Mouse (Mus musculus): Measurements from ENCODE around the gene Chrng. TPM values are rescaled to one million over a fixed set of nuclear protein-coding genes. Genes with fewer than 3 reads are reported as not detected.

The Chrng gene
- polyA plus RNA-seq, 1 experiment from 2014 or later: not detected

DNA sequence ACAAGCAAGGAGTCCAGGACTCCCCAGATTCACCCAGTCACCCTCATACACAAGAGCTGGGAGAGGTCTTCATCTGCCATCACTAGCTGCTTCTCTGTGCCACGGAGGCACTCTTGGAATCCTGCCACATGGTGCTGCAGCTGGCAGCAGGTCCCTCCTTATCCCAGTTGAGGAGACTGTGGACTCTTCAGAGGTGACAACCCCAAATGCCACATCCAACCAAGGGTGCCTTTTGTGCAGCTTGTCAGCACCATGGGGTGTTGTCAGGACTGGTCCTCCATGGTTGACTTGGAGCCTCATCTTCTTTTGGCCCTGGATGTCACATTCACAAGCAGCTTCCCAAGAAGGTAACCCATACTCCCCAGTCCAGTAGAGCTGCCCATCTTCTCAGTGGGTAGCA is 2.6 kb upstream of the Chrng start:
- H3K9me3 ChIP-seq: no peaks in the 10 kb centered on the region
- no peak for ATAC-seq

DNA sequence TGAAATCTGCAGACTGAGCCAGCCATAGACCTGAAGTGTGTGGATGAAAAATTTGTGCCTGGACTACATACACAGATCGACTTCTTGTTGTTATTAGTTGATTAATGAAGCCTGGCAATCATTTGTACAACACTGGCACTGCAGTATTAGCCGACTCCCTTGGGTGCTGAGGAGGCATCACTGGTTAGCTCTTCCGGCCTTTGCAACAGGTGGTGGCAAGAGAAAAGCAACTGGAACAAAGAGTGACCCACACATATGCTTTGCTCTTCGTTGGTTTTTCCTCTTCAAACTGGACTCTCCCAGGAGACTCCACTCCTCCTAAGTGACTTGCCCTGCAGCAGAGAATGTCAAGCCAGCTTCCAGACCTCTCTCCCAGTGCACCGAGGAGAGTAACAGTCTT is 678 bp upstream of the Chrng start:
- Histone ChIP-seq H3K36me3 (no peaks in the 10 kb centered on the region), H3K4me2 (replicated peaks) (no peak overlapping the region), H3K4me1 (replicated peaks) (0 out of 2 replicates have a peak, but pooled peaks cover 5% of the 10 kb centered on the region), H3K4me3 (replicated peaks) (no peak overlapping the region), H3K27me3 (peaks cover 29% of the 10 kb centered on the region), H3K9me3 (no peaks in the 10 kb centered on the region), H3K27ac (no peak overlapping the region), H3K9ac (replicated peaks) (no peak overlapping the region)
- ATAC-seq: no peak
- WGBS: 80% methylated on average over 5 of the region's 5 CpGs

More for the DNA sequence above, 2.6 kb upstream of the Chrng start:
- H3K9ac ChIP-seq (replicated peaks): no peak overlapping the region
- 0 out of 2 replicates have a peak, but pooled peaks cover 5% of the 10 kb centered on the region for H3K4me1 ChIP-seq (replicated peaks)
- H3K27me3 ChIP-seq: peaks cover 18% of the 10 kb centered on the region
- H3K4me3 ChIP-seq (replicated peaks): no peak overlapping the region
- H3K27ac ChIP-seq: no peak overlapping the region
- WGBS: 42% methylated on average over 1 of the region's 1 CpGs
- H3K36me3 ChIP-seq: no peaks in the 10 kb centered on the region
- H3K4me2 ChIP-seq (replicated peaks): no peak overlapping the region

DNA sequence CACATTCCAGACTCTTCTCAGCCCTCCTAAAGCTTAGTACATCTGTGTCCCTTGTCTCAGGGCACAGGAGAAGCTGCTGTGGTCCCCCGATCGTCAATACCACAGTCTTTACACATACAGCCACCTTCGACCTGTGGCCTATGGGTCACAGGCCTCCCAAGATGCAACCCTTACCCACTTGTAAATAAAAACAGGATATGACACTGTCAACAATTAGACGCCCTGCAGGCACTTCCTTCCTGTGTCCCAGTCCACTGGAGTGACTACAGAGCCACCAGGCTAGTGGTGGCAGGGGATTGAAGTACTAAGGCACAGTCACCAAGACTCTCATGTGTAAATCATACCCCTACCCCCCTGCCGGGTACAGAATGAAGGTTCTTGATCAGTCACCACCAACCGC is 581 bp downstream of the Chrng start:
- no peak for ATAC-seq
- WGBS: 76% methylated on average over 6 of the region's 6 CpGs
- H3K4me3 ChIP-seq (replicated peaks): no peak overlapping the region
- no peak overlapping the region for H3K9ac ChIP-seq (replicated peaks)
- no peaks in the 10 kb centered on the region for H3K36me3 ChIP-seq
- H3K4me1 ChIP-seq (replicated peaks): 0 out of 2 replicates have a peak, but pooled peaks cover 5% of the 10 kb centered on the region
- peaks cover 29% of the 10 kb centered on the region for H3K27me3 ChIP-seq
- no peaks in the 10 kb centered on the region for H3K9me3 ChIP-seq
- H3K4me2 ChIP-seq (replicated peaks): no peak overlapping the region
- no peak overlapping the region for H3K27ac ChIP-seq

DNA sequence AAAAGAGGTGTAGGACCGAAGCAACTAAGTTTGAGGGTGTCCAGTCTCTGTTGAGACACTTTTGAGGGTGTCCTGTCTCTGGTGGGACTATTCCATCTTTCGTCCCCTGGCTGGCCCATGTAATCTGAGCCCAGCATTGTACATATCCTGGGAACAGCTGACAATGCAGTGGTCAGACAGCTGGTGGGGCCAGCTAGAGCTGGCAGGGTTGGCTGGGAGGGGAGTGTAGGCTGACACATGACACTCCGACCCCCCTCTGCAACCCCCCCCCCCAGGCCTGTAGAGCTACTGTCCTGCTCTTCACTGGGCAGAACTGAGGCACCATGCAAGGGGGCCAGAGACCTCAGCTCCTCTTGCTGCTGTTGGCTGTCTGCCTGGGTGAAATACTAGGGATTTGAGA is 1.0 kb downstream of the Chrng start:
- H3K27ac ChIP-seq: no peak overlapping the region
- no peak overlapping the region for H3K4me3 ChIP-seq (replicated peaks)
- H3K9ac ChIP-seq (replicated peaks): no peak overlapping the region
- H3K4me1 ChIP-seq (replicated peaks): 0 out of 2 replicates have a peak, but pooled peaks cover 5% of the 10 kb centered on the region
- no peak for ATAC-seq
- H3K4me2 ChIP-seq (replicated peaks): no peak overlapping the region
- WGBS: 61% methylated on average over 2 of the region's 3 CpGs
- peaks cover 29% of the 10 kb centered on the region for H3K27me3 ChIP-seq
- H3K9me3 ChIP-seq: no peaks in the 10 kb centered on the region
- no peaks in the 10 kb centered on the region for H3K36me3 ChIP-seq

DNA sequence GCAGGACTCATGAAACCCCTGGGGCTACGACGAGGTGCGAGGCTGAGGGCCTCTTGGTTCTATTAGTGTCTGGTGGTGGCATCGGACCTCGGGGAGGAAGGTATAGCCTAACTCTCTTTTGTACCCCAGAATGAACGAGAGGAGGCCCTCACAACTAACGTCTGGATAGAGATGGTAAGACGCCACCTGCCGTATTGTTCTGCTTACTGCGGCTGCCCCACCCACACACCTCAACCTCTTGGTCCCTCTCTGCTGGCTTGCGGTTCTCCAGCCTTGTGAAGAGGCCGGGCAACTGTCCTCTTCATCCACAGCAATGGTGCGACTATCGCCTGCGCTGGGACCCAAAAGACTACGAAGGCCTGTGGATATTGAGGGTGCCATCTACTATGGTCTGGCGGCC is 1.9 kb downstream of the Chrng start:
- Histone ChIP-seq H3K4me2 (replicated peaks) (no peak overlapping the region), H3K27me3 (peaks cover 29% of the 10 kb centered on the region), H3K9me3 (no peaks in the 10 kb centered on the region), H3K36me3 (no peaks in the 10 kb centered on the region), H3K9ac (replicated peaks) (no peak overlapping the region), H3K4me3 (replicated peaks) (no peak overlapping the region), H3K27ac (no peak overlapping the region), H3K4me1 (replicated peaks) (0 out of 2 replicates have a peak, but pooled peaks cover 5% of the 10 kb centered on the region)
- no peak for ATAC-seq
- whole genome bisulfite sequencing: 22% methylated on average over 17 of the region's 17 CpGs

DNA sequence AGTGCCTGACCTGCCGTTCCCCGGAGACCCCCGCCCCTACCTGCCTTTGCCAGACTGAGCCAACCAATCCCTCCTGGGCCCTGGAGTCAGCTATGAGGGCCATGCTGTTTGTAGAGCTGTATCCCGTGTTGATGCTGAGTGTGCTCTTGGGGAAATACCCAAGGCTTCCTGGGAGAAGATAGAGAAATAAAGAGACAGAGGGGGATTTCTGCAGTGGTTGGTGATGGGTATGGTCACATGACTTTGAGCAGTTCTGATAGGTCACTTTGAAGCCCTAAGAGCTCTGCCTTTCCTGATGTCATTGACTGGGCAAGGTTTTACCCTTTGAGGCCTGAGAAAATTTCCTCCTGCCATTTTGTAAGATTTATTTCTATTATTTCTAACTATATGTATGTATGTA is 7.0 kb downstream of the Chrng start:
- no peak overlapping the region for H3K4me3 ChIP-seq (replicated peaks)
- no peak for ATAC-seq
- 82% methylated on average over 4 of the region's 4 CpGs for WGBS
- no peak overlapping the region for H3K27ac ChIP-seq
- H3K27me3 ChIP-seq: peaks cover 16% of the 10 kb centered on the region
- H3K9me3 ChIP-seq: no peaks in the 10 kb centered on the region
- H3K4me1 ChIP-seq (replicated peaks): peaks cover 26% of the 10 kb centered on the region
- H3K9ac ChIP-seq (replicated peaks): no peak overlapping the region
- H3K4me2 ChIP-seq (replicated peaks): no peak overlapping the region
- no peaks in the 10 kb centered on the region for H3K36me3 ChIP-seq

DNA sequence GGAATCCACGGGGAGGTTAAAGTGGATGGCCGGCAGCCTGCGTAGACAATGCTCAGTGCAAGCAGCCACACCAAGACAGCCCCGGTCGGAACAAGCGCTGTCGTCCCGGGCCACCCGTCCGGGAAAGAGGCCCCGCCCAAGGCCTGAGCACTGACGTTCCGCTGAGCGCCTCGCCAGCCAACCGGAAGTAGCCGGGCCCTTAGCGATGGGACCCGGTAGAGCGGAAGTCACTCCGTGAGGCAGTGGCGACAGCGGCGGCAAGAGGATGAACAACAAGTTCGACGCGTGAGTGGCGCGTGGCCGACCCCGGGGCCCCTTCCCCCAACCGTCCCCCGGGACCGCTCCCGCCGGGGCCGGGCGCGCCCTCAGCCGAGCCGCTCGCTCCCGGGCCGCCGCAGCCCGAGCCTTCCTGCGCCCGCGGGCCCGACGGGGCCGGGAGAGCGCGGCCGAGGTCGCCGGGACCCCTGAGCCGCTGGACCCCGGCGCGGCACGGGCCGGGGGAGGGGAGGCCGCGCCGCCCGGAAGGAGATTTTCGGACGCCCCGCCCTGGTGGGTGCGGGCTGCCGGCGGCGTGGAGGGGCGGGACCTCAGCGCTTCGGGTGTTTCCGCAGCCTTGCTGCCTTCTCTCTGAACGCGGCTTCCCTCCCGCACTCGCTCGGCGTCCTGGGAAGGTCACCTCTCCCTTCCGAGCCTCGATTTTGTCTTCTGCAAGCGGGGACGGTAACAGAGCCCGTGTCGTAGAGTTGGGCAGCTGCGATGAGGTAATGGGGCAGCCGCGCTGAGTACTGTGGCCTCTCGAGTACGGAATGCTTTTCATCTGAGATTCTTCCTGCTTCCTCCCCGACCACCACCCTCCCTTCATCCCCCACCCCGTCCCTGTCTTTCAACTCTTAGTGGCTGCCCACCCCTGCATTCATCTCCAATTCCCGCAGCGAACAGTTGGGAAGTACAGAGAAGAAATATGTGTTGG is 9.6 kb downstream of the Chrng start, which contains the start of gene Eif4e2:
TSS of gene Eif4e2 (plus strand) at position 180 of the 970 bp plus-strand sequence.
- H3K4me3 ChIP-seq (replicated peaks): peak within 1 kb of the TSS; percentile 85
- ATAC-seq: peak; percentile 98
- under 1% methylated on average over 82 of the region's 99 CpGs for WGBS

DNA sequence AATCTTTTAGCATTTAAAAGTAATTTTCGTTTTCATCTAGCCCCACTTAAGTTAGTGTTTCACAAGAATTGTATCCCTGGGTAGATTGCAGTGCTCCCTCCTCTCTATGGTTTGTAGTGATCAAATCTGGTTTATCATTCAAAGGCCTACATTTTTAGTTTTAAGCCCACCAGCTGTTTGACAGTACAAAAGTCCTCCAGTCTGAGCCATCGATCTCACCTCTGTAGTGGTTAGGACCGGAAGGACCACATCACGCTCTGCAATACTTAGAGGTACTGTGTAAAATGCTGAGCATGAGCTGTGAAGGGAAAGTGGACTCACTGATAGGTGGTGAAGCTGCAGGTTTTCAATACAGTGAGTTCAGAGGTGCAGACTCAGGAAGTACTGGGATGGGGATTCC is 10.3 kb downstream of the Chrng start:
- Histone ChIP-seq H3K9me3 (no peaks in the 10 kb centered on the region), H3K4me3 (replicated peaks) (peak overlapping the region; percentile 85), H3K4me1 (replicated peaks) (peaks cover 45% of the 10 kb centered on the region), H3K27me3 (no peaks in the 10 kb centered on the region), H3K27ac (peak overlapping the region; percentile 98), H3K9ac (replicated peaks) (peak overlapping the region; percentile 93), H3K4me2 (replicated peaks) (peak overlapping the region; percentile 78), H3K36me3 (peaks cover 9% of the 10 kb centered on the region)
- ATAC-seq: no peak
- WGBS: 35% methylated on average over 4 of the region's 4 CpGs

More for the DNA sequence above, 9.6 kb downstream of the Chrng start, which contains the start of gene Eif4e2:
- H3K9me3 ChIP-seq: no peaks in the 10 kb centered on the region
- peak within 1 kb of the TSS; percentile 78 for H3K4me2 ChIP-seq (replicated peaks)
- H3K27ac ChIP-seq: peak within 1 kb of the TSS; percentile 98
- peak within 1 kb of the TSS; percentile 93 for H3K9ac ChIP-seq (replicated peaks)
- H3K36me3 ChIP-seq: peaks cover 4% of the 10 kb centered on the region; the same call in 1 of the 2 replicates
- no peaks in the 10 kb centered on the region for H3K27me3 ChIP-seq
- peaks cover 45% of the 10 kb centered on the region for H3K4me1 ChIP-seq (replicated peaks)

DNA sequence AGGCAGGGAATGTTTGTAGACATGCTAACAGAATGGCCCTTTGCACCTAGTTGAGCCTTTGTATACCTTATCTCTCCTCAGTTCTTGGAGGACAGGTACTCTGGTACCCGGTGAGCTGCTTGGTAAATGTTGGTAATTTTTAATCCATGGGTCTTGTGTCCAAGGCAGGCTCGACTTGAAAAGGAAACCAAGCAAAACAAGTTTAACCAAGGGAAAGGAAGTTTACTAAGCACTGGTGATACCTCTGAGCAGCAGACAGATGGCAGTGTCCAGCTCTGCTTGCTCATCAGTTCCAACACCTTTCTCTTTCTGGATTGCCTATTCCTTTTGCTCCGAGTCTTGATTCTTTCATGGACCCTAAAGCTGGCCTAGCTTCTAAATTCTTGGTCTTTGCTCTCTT is 13.5 kb downstream of the Chrng start:
- ATAC-seq: no peak
- H3K9ac ChIP-seq (replicated peaks): no peak overlapping the region

DNA sequence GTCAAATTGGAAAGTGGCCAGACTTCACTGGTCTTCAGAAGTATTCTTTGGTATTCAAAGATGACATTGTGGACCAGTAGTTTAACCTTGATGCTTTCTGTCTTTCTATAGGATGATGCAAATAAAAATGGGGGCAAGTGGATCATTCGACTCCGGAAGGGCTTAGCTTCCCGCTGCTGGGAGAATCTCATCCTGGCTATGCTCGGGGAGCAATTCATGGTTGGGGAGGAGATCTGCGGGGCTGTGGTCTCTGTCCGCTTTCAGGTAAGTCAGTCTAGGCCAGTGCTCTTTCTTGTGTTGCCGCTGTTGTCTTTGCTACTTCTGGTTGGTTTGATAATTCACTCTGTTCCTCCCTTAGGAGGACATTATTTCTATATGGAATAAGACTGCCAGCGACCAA is 21.3 kb downstream of the Chrng start:
- H3K4me3 ChIP-seq (replicated peaks): no peak overlapping the region
- no peaks in the 10 kb centered on the region for H3K9me3 ChIP-seq
- ATAC-seq: no peak
- peaks cover 98% of the 10 kb centered on the region for H3K36me3 ChIP-seq
- H3K27ac ChIP-seq: no peak overlapping the region
- WGBS: 93% methylated on average over 8 of the region's 8 CpGs
- H3K27me3 ChIP-seq: no peaks in the 10 kb centered on the region
- H3K9ac ChIP-seq (replicated peaks): no peak overlapping the region
- H3K4me2 ChIP-seq (replicated peaks): no peak overlapping the region
- no peaks in the 10 kb centered on the region for H3K4me1 ChIP-seq (replicated peaks)

More for the DNA sequence above, 13.5 kb downstream of the Chrng start:
- no peaks in the 10 kb centered on the region for H3K27me3 ChIP-seq
- no peak overlapping the region for H3K4me3 ChIP-seq (replicated peaks)
- H3K4me2 ChIP-seq (replicated peaks): no peak overlapping the region
- no peaks in the 10 kb centered on the region for H3K9me3 ChIP-seq
- H3K27ac ChIP-seq: no peak overlapping the region
- 71% methylated on average over 3 of the region's 3 CpGs for WGBS
- H3K4me1 ChIP-seq (replicated peaks): peaks cover 44% of the 10 kb centered on the region
- H3K36me3 ChIP-seq: peaks cover 40% of the 10 kb centered on the region

DNA sequence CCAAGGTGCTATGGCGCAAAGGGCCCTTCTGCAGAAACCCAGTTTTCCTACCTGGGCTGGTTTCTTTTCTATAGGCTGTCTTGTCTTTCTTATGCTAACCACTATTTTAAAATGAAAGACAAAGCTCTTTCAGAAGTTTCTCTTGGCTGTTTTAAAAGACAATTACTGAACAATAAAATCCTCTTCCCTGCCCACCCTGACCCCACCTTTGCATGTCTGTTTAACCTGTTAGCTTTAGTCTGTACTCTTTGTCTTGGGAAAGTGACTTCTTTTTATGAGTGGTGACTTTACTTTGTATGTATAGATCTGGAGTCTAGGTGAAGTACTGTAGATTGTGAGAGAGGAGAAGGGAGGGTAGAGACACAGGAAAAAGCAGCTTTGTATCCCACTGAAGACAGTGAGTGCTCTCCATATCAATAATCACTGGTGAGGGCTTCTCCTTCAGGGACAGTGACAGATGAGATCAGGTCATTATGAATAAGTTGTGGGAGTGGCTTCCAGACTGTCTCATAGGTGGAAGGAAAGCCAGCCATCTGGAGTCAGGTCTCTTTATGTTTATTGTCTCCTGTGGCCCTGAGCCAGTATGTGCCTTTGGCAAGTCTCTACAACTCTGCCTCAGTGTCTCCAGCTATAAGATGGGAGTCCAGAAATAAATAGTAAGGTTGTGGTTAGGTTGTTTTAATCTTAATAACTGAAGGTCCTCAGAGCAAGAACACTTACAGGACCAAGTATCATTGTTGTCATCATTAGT is 22.1 kb downstream of the Chrng start:
- H3K27me3 ChIP-seq: no peaks in the 10 kb centered on the region
- no peaks in the 10 kb centered on the region for H3K9me3 ChIP-seq
- no peak overlapping the region for H3K4me3 ChIP-seq (replicated peaks)
- H3K36me3 ChIP-seq: peaks cover 97% of the 10 kb centered on the region
- no peak overlapping the region for H3K27ac ChIP-seq
- H3K9ac ChIP-seq (replicated peaks): no peak overlapping the region
- 100% methylated on average over 1 of the region's 1 CpGs for WGBS
- ATAC-seq: no peak
- no peak overlapping the region for H3K4me2 ChIP-seq (replicated peaks)
- H3K4me1 ChIP-seq (replicated peaks): no peaks in the 10 kb centered on the region

DNA sequence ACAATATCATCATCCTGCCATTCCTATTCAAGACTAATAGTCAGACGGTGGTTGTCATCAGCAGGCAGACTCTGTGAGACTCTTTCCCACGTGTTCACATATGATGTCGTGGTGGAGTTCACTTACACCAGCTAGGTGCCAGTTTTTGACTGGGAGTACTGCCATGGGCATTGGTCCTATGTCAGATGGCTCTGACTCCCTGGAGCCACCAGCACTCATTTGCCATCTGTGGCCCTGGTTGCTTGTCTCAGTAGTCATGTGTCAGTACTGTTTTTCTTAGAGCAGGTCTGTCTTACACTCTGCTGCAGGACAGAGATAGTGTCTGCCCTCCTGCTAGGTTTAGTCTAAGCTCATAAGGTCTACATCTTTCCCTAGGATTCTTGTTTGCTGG is 22.7 kb downstream of the Chrng start:
- Histone ChIP-seq H3K27ac (no peak overlapping the region), H3K4me3 (replicated peaks) (no peak overlapping the region), H3K9ac (replicated peaks) (no peak overlapping the region), H3K4me2 (replicated peaks) (no peak overlapping the region), H3K36me3 (peaks cover 97% of the 10 kb centered on the region), H3K27me3 (no peaks in the 10 kb centered on the region), H3K9me3 (no peaks in the 10 kb centered on the region), H3K4me1 (replicated peaks) (no peaks in the 10 kb centered on the region)
- WGBS: 92% methylated on average over 3 of the region's 3 CpGs
- no peak for ATAC-seq

Data from midbrain, embryonic 13.5 days (tissue).